Mouse (Mus musculus): ENCODE measurements around the gene Tmcc2. TPM values are rescaled to one million over a fixed set of nuclear protein-coding genes. Genes with fewer than 3 reads are reported as not detected.
"Not testable (repeated sequence)": the region's sequence is repeated elsewhere in the genome, so short reads cannot be mapped to it uniquely, and the experiment has no call there.

Tmcc2 gene
- total RNA-seq, 1 experiment from 2014 or later = 4.5 TPM

DNA sequence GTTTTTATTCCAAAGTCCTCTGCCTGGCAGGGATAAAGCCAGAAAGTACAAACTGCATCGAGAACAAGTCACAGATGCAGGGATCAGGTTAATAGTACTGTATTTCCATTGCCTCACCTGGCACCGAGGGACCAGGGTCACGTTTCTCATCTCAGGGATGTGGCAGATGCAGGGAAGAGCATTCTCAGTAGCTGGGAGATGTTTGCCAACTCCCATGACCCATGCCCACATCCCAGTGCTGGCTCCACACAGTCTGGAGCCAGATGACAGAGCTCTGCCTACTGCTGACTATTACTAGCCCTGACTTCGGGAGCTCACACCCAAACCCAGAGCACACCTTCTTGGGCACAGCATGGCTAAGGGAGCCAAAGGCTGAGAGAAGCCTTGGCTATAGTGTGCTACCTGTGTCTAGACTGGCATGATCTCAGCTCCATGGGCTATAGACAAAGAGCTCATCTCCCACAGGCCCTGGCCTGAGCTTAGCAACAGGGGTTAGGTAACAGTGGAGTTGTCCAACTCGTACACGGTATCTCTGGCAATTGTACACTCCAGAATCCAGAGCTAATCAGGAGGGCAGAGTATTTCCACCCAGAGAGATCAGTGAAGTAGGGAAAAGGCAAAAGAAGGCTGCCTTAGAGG lies 18.1 kb downstream of the Tmcc2 start:
- no peak for ATAC-seq (ENCODE audit: extremely low read depth, insufficient number of reproducible peaks, low FRiP score, poor library complexity, severe bottlenecking)

- no peak for ATAC-seq (ENCODE audit: extremely low read depth, insufficient number of reproducible peaks, low FRiP score, poor library complexity, severe bottlenecking)
These were observed 18.7 kb downstream of the Tmcc2 start for GRCm38 (mm10) chr1:132372354-132372753.

DNA sequence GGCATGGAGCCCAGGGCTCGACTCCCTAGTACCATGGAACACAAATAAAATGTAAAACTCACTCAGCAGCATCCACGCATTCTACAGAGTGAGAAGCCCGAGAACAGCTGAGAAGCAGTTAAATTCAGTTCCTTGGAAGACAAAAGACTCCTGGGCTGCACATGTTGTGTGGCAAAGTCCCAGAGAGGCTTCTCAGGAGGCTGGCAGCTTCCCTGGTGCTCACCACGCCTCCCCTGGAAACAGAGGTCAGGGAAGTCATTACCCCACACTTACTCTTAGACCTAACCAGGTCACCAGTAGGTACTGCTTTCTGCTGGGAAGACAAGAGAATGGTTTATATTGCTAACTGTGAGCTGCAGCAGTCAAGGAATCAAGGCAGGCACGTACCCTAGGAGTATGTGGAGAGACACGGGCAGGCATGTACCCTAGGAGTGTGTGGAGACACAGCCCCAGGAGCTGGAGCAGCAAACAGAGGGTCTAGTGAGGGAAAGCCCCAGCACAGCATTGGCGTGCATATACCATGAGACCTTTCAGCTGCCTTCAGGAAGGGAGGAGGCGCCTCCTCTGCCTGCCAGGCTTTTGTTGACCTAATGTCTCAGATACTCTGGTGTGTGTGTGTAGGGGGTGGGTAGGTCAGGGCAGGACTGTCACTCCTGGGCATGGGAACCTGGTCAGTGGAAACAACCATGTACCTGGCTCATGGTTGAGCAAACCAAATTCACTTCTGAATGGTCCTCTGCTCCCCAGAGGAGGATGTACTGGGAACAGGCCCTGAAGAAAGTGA lies 19.6 kb downstream of the Tmcc2 start:
- no peak for ATAC-seq (ENCODE audit: extremely low read depth, insufficient number of reproducible peaks, low FRiP score, poor library complexity, severe bottlenecking)

GRCm38 (mm10) chr1:132370681-132371173 lies 20.4 kb downstream of the Tmcc2 start:
- peak; percentile 51 for ATAC-seq (ENCODE audit: extremely low read depth, insufficient number of reproducible peaks, low FRiP score, poor library complexity, severe bottlenecking)

DNA sequence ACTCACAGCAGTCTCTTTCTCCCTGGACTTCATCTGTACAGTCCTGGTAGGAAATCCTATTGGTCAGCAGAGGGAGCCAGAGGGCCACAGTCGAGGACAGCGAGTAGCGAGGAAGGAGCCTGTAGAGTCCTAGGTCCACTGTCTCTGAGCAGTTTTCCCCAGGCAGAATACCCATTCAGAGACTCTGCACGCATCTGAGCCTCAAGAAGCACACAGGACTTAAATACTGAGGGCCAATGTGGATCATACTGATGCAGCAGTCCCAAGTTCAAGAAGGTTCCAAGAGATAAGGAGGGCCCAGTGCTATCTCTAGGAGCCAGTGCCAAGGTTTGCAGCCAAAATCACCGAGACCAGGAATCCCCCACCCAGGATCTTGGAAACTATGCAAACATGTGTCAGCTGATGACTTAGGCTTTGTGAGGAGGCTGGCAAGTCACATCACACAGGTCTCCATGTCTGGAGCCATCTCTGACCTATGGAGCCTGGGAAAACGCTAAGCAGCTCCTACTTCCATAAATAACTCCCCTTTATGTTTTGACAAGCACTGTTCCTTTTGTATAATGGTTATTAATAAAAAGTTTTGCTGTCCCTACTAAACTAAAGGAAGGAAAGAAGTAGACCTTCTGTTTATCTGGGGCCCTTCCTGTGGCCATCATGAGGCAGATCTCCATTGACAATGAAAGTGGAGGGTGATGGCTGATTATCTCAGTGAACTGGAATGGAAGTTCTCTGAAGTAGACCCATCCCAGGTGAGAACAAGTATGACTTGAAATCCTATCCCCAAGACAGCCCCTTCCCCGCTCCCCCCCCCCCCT lies 23.2 kb downstream of the Tmcc2 start:
- ATAC-seq (ENCODE audit: extremely low read depth, insufficient number of reproducible peaks, low FRiP score, poor library complexity, severe bottlenecking) = peak; percentile 79

DNA sequence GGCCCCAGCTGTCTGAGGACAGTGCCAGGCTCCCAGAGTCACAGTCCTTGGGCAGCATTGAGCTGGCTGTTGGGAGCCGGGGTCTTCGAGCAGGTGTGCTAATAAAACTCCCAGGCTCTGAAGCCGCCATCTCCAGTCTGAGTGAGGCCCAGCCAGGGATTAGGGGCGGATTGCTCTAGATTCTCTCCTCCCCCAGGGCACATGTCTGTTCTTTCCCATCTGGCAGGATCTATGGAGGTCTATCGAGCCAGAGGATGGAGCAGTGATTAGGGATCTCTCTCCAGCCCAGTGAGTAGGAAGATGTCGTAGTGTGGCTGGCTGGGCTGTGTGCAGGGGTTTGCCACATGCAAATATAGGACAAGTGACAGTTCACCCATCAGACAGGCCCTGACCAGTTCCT lies 24.1 kb downstream of the Tmcc2 start:
- no peak for ATAC-seq (ENCODE audit: extremely low read depth, insufficient number of reproducible peaks, low FRiP score, poor library complexity, severe bottlenecking)

DNA sequence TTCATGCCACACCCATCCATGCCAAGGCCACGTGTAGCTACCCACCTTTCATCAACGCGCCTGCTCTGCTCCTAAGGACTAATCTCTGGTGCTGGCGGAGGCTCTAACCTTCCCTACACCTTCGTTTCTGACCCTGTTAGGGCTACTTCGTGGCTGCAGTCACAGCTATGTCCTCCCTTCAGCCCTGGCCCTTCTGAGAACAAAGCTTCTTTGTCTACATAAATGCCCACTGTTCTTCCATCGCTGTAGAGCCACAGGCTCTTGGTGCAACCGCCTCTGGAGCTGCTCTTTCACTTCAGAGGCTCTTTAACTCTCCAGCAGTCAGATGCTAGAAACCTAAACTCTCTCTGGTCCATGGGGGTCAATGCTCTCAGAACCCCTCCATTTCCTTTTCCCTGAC lies 24.8 kb downstream of the Tmcc2 start:
- no peak for ATAC-seq (ENCODE audit: extremely low read depth, insufficient number of reproducible peaks, low FRiP score, poor library complexity, severe bottlenecking)

GRCm38 (mm10) chr1:132365645-132366044 lies 25.4 kb downstream of the Tmcc2 start:
- no peak for ATAC-seq (ENCODE audit: extremely low read depth, insufficient number of reproducible peaks, low FRiP score, poor library complexity, severe bottlenecking)

DNA sequence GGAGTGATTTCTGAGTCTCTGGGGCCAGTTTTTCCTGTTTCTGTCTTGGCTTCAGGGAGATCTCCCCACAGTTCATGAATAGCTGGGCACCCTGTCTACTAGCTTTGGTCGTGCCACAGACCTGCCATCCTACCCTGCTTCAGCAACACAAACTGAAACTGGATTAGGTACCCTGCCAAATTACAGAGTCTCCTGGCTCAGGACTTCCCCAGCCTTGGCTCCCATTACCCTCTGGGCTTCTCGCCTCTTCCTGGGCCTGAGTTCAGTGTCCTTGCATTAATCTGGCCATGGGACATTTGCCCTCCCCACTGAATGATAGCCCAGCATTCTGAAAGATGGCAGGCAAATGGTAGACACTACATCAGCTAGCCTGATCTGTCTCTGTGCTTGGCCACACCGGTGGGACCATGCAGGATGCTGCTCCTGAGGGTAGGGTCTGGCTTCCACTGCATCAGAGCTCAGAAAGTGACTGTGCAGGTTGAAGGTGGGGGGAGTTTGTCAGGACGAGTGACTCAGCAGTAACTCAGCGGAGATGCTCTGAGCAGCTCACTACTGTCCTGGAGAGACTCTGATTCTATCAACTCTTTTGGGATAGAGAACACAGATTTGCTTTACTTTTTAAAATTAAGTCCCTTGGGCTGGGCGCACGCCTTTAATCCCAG lies 26.1 kb downstream of the Tmcc2 start:
- no peak for ATAC-seq (ENCODE audit: extremely low read depth, insufficient number of reproducible peaks, low FRiP score, poor library complexity, severe bottlenecking)

- ATAC-seq (ENCODE audit: extremely low read depth, insufficient number of reproducible peaks, low FRiP score, poor library complexity, severe bottlenecking) = no peak
These were observed 26.7 kb downstream of the Tmcc2 start for GRCm38 (mm10) chr1:132364388-132364787.

DNA sequence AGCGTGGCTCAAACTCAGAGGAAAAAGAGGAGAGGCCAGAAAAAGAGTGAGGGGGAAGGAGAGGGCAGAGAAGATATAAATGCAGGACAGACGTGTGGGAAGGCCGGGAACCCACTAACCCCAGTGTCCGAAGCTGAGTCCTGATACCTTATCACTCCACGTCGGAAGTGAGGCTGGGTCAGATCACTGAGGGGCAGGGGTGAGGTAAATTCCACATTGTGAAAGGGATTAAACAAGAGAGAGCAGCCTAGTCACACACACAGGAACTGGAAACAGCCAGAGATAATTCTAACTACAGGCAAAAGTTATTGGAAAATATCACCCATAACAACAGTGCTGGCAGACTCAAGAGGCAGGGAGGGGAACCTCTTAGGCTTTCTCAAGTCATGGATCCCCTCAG lies 29.1 kb downstream of the Tmcc2 start:
- ATAC-seq (ENCODE audit: extremely low read depth, insufficient number of reproducible peaks, low FRiP score, poor library complexity, severe bottlenecking) = no peak

- no peak for ATAC-seq (ENCODE audit: extremely low read depth, insufficient number of reproducible peaks, low FRiP score, poor library complexity, severe bottlenecking)
These were observed 34.2 kb downstream of the Tmcc2 start for GRCm38 (mm10) chr1:132356841-132357240.

DNA sequence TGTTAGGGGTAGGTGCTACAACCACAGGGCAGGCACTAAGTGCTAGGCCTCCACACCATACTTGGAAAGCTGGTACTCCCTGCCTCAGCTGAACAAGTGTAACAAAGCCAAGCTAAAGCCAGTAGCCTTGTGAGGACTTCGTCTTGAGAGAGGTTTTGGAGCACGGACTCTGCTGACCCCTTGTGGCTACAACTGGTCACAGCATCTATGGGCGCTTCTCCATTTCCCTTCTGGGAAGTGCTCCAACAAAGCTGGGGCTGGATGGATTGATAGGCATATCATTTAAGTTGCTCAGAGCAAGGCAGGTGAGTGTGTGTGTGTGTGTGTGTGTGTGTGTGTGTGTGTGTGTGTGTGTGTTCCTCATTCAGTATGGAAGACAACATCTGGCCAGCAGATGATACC lies 35.2 kb downstream of the Tmcc2 start:
- ATAC-seq (ENCODE audit: extremely low read depth, insufficient number of reproducible peaks, low FRiP score, poor library complexity, severe bottlenecking) = peak; percentile 86

DNA sequence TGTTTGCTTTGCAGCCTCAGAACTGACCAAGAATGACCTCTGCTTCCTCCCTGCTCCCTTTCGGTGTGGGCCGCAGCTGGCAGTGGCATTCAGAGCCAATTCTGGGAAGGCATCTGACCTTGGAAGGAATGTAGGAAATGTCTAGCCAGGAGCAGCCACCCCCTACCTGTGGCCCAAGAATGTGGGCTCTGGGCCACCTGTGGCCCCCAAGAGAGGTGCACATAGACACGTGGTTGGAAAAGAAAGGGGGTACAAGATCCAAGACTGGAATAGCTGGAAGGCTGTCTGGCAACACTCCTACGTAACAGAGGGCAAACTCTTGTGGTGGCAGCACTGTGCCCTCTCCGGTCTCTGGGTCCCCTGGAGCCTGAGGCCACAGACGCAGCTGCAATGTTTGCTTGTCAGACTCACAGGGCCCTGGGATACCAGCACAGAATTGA lies 35.9 kb downstream of the Tmcc2 start:
- no peak for ATAC-seq (ENCODE audit: extremely low read depth, insufficient number of reproducible peaks, low FRiP score, poor library complexity, severe bottlenecking)

DNA sequence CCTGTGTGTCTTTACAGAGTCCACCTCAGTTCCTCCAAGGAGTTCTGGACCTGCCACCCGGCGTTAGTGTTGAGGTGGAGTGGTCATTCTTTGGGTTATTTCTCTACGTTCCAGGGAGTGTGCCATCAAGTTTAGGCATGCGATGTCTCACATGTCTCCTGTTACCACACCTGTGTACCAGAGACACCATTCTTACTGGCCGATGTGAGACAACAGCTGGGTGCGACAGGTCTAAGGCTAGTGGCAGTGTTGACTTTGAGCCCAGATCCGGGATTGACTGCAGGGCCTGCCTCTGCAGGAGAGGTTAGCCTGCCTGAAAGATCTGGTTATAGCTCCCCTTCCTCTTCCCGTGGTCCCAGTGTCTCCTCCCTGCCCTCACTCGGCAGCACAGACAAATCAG lies 36.8 kb downstream of the Tmcc2 start:
- no peak for ATAC-seq (ENCODE audit: extremely low read depth, insufficient number of reproducible peaks, low FRiP score, poor library complexity, severe bottlenecking)

DNA sequence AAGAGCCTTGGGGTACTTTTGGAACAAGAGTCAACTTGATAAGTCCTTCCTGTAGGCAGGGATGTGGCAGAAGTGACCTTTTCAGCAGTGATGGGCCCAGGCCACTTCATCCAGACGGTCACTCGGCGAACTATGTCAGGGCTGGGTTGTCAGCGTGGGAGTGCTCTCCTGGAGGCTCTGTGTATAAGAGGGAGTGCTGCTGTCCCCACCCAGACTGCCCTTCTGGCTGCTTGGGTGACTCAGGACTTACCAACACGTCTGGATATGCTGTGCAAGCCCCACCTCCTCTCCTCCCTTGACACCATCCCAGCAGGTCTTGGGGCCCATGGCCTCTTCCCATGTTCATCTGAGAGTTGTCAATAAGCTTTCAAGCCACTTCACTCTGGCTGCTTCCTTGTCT lies 37.7 kb downstream of the Tmcc2 start:
- ATAC-seq (ENCODE audit: extremely low read depth, insufficient number of reproducible peaks, low FRiP score, poor library complexity, severe bottlenecking) = no peak

DNA sequence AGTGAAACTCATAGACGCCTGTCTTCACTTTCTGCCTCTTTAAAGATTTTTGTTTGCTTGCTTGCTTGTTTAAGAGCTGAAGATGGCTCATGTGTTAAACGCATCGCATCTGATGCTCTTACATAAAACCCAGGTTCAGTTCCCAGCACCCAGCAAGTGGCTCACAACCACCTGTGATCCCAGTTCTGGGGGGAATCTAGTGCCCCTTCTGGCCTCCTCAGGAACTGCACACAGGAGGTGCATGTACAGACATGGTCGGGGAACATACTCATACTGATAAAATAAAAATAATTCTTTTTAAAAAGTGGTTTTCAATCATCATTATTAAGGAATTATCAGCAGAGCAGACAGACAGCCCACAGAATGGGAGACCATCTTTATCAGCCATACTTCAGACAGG lies 40.0 kb downstream of the Tmcc2 start:
- ATAC-seq (ENCODE audit: extremely low read depth, insufficient number of reproducible peaks, low FRiP score, poor library complexity, severe bottlenecking) = no peak

DNA sequence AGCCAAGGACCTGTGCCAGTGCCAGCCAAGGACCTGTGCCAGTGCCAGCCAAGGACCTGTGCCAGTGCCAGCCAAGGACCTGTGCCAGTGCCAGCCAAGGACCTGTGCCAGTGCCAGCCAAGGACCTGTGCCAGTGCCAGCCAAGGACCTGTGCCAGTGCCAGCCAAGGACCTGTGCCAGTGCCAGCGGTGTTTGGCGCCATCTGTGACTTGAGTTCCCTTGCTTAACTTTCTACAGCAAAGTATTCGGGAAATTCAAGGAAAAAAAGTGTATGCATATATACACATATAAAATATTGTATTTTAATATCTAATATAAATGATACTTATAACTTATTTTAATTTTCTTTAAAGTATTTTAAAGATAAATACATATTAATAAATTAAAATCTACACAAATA lies 41.5 kb downstream of the Tmcc2 start:
- ATAC-seq (ENCODE audit: extremely low read depth, insufficient number of reproducible peaks, low FRiP score, poor library complexity, severe bottlenecking) = not testable (repeated sequence)

DNA sequence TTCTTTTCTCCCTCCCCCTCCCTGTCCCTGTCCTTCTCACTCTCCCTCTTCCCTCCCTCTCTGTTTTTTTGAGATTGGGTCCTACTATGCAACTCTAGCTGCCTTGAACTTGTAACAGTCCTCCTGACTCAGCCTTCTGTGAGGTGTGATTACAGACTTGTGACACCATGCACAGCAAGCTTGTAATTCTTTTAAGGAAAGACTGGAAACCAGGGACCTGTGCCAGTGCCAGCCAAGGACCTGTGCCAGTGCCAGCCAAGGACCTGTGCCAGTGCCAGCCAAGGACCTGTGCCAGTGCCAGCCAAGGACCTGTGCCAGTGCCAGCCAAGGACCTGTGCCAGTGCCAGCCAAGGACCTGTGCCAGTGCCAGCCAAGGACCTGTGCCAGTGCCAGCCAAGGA lies 42.0 kb downstream of the Tmcc2 start:
- ATAC-seq (ENCODE audit: extremely low read depth, insufficient number of reproducible peaks, low FRiP score, poor library complexity, severe bottlenecking) = not testable (repeated sequence)
